Mouse (Mus musculus) embryonic facial prominence, embryonic 13.5 days (tissue): ENCODE measurements at regions not wholly inside any gene's neighbourhood (a gene's known extent, or its start where the extent isn't known, plus 50 kb on each side); places are given as distances from the start of the nearest gene placed in this dataset.
A peak's percentile ranks its signal among the peaks of the same experiment; 100 is the strongest.

Source experiments
- ATAC-seq: fragments of 200-750 bp; cut with Nextera tagmentation; 2 replicates; pipeline ENCODE4 v1.8.0; 2017; ENCODE audit warnings: low read depth; ENCODE audit not compliant: insufficient number of reproducible peaks, insufficient read depth, low FRiP score, low TSS enrichment
- H3K27ac ChIP-seq: fragments of 300-500 bp; sonication (generic); 2 replicates; pipeline ENCODE4 v1.5.1; 2015; ENCODE audit warnings: moderate library complexity, mild to moderate bottlenecking, inconsistent platforms
- H3K27me3 ChIP-seq: fragments of 300-500 bp; sonication (generic); 2 replicates; pipeline ENCODE4 v1.6.1; 2015; ENCODE audit warnings: mild to moderate bottlenecking, inconsistent platforms
- H3K36me3 ChIP-seq: fragments of 300-500 bp; sonication (generic); 2 replicates; pipeline ENCODE4 v1.6.1; 2015; ENCODE audit warnings: mild to moderate bottlenecking, inconsistent platforms
- H3K4me1 ChIP-seq: fragments of 300-500 bp; sonication (generic); 2 replicates; pipeline ENCODE4 v1.6.1; 2015; ENCODE audit warnings: inconsistent platforms
- H3K4me2 ChIP-seq: fragments of 300-500 bp; sonication (generic); 2 replicates; pipeline ENCODE4 v1.6.1; 2015; ENCODE audit warnings: moderate library complexity, mild to moderate bottlenecking, inconsistent platforms
- H3K4me3 ChIP-seq: fragments of 300-500 bp; sonication (generic); 2 replicates; pipeline ENCODE4 v1.5.1; 2015; ENCODE audit warnings: mild to moderate bottlenecking, inconsistent platforms
- H3K9ac ChIP-seq: fragments of 300-500 bp; sonication (generic); 2 replicates; pipeline ENCODE4 v1.6.1; 2015; ENCODE audit warnings: mild to moderate bottlenecking, inconsistent platforms
- H3K9me3 ChIP-seq: fragments of 300-500 bp; sonication (generic); 2 replicates; pipeline ENCODE4 v1.6.1; 2016; ENCODE audit warnings: inconsistent platforms
- WGBS: fragments of 180-500 bp; shearing (Covaris S2); methylation state at CpG from one replicate; pipeline ENCODE4 v1.1.7; 2015; ENCODE audit warnings: mixed read lengths; 5-methylcytosine and 5-hydroxymethylcytosine counted together

- H3K4me2 ChIP-seq, result no peak overlapping the region
- H3K27me3 ChIP-seq, result no peaks in the 10 kb centered on the region
- no peak overlapping the region for H3K4me3 ChIP-seq
- no peak for ATAC-seq
- H3K9ac ChIP-seq, result no peak overlapping the region
- no peak overlapping the region for H3K27ac ChIP-seq
- H3K9me3 ChIP-seq, result no peaks in the 10 kb centered on the region
- no peaks in the 10 kb centered on the region for H3K36me3 ChIP-seq
- H3K4me1 ChIP-seq, result no peaks in the 10 kb centered on the region
- WGBS, result 70% methylated on average over 4 of the region's 4 CpGs
Observed at GRCm38 (mm10) chr13:107239035-107239387, 217.1 kb upstream of the Kif2a start.

- H3K27ac ChIP-seq, result no peak overlapping the region
- H3K4me3 ChIP-seq, result no peak overlapping the region
Observed at GRCm38 (mm10) chr13:107238364-107239034, 216.6 kb upstream of the Kif2a start.

GRCm38 (mm10) chr13:107219456-107219855 is 197.5 kb upstream of the Kif2a start:
- ATAC-seq, result no peak
- Histone ChIP-seq H3K27ac (no peak overlapping the region), H3K4me2 (no peak overlapping the region)

More at GRCm38 (mm10) chr13:107238364-107239034, 216.6 kb upstream of the Kif2a start:
- H3K4me2 ChIP-seq, result no peak overlapping the region
- no peaks in the 10 kb centered on the region for H3K4me1 ChIP-seq
- H3K9me3 ChIP-seq, result no peaks in the 10 kb centered on the region
- no peaks in the 10 kb centered on the region for H3K36me3 ChIP-seq
- 62% methylated on average over 9 of the region's 9 CpGs for WGBS
- ATAC-seq, result 0 out of 2 replicates have a peak, but pooled peaks have one; percentile 10
- no peak overlapping the region for H3K9ac ChIP-seq
- H3K27me3 ChIP-seq, result no peaks in the 10 kb centered on the region

GRCm38 (mm10) chr13:107218351-107218750 is 196.4 kb upstream of the Kif2a start:
- WGBS, result 39% methylated on average over 8 of the region's 8 CpGs
- H3K27ac ChIP-seq, result peak overlapping the region; percentile 51; the same call in 1 of the 2 replicates
- ATAC-seq, result no peak

More at GRCm38 (mm10) chr13:107219456-107219855, 197.5 kb upstream of the Kif2a start:
- Histone ChIP-seq H3K9ac (no peak overlapping the region), H3K27me3 (no peaks in the 10 kb centered on the region), H3K36me3 (no peaks in the 10 kb centered on the region), H3K9me3 (no peaks in the 10 kb centered on the region), H3K4me3 (no peak overlapping the region), H3K4me1 (no peaks in the 10 kb centered on the region)
- 74% methylated on average over 5 of the region's 5 CpGs for WGBS

GRCm38 (mm10) chr13:107217825-107218224 is 195.9 kb upstream of the Kif2a start:
- Histone ChIP-seq H3K4me3 (no peak overlapping the region), H3K27me3 (no peaks in the 10 kb centered on the region), H3K9me3 (no peaks in the 10 kb centered on the region), H3K27ac (no peak overlapping the region), H3K4me1 (no peaks in the 10 kb centered on the region), H3K4me2 (no peak overlapping the region), H3K36me3 (no peaks in the 10 kb centered on the region), H3K9ac (no peak overlapping the region)
- no peak for ATAC-seq
- WGBS, result 88% methylated on average over 6 of the region's 6 CpGs

More at GRCm38 (mm10) chr13:107218351-107218750, 196.4 kb upstream of the Kif2a start:
- Histone ChIP-seq H3K4me3 (no peak overlapping the region), H3K4me2 (no peak overlapping the region), H3K9ac (no peak overlapping the region), H3K9me3 (no peaks in the 10 kb centered on the region), H3K27me3 (no peaks in the 10 kb centered on the region), H3K36me3 (no peaks in the 10 kb centered on the region), H3K4me1 (no peaks in the 10 kb centered on the region)

- Histone ChIP-seq H3K9ac (no peak overlapping the region), H3K4me2 (no peak overlapping the region), H3K4me1 (no peaks in the 10 kb centered on the region), H3K9me3 (no peaks in the 10 kb centered on the region), H3K27ac (no peak overlapping the region), H3K36me3 (no peaks in the 10 kb centered on the region), H3K27me3 (no peaks in the 10 kb centered on the region), H3K4me3 (no peak overlapping the region)
- WGBS, result 46% methylated on average over 2 of the region's 2 CpGs
- no peak for ATAC-seq
Observed at GRCm38 (mm10) chr13:107213281-107213680, 191.4 kb upstream of the Kif2a start.

- WGBS, result 87% methylated on average over 6 of the region's 6 CpGs
- Histone ChIP-seq H3K27me3 (no peaks in the 10 kb centered on the region), H3K4me2 (no peak overlapping the region), H3K36me3 (no peaks in the 10 kb centered on the region), H3K27ac (no peak overlapping the region), H3K9me3 (no peaks in the 10 kb centered on the region), H3K4me3 (no peak overlapping the region), H3K4me1 (peaks cover 4% of the 10 kb centered on the region; the same call in 1 of the 2 replicates), H3K9ac (no peak overlapping the region)
- ATAC-seq, result no peak
Observed at GRCm38 (mm10) chr13:107210676-107211075, 188.8 kb upstream of the Kif2a start.

- peak overlapping the region; percentile 16 for H3K4me3 ChIP-seq
Observed at GRCm38 (mm10) chr13:107207354-107208181, 185.6 kb upstream of the Kif2a start.

GRCm38 (mm10) chr13:107199875-107200274 is 177.9 kb upstream of the Kif2a start:
- Histone ChIP-seq H3K4me2 (no peak overlapping the region), H3K4me1 (no peaks in the 10 kb centered on the region), H3K27me3 (no peaks in the 10 kb centered on the region), H3K9me3 (0 out of 2 replicates have a peak, but pooled peaks cover 5% of the 10 kb centered on the region), H3K9ac (no peak overlapping the region), H3K4me3 (no peak overlapping the region), H3K27ac (no peak overlapping the region), H3K36me3 (no peaks in the 10 kb centered on the region)
- WGBS, result 22% methylated on average over 1 of the region's 1 CpGs
- no peak for ATAC-seq

More at GRCm38 (mm10) chr13:107207354-107208181, 185.6 kb upstream of the Kif2a start:
- peaks cover 4% of the 10 kb centered on the region; the same call in 1 of the 2 replicates for H3K4me1 ChIP-seq
- no peaks in the 10 kb centered on the region for H3K9me3 ChIP-seq
- H3K4me2 ChIP-seq, result peak overlapping the region; percentile 48
- no peak overlapping the region for H3K27ac ChIP-seq
- no peaks in the 10 kb centered on the region for H3K27me3 ChIP-seq
- ATAC-seq, result no peak
- WGBS, result 59% methylated on average over 20 of the region's 20 CpGs
- H3K9ac ChIP-seq, result 0 out of 2 replicates have a peak overlapping the region, but pooled peaks have one; percentile 21
- no peaks in the 10 kb centered on the region for H3K36me3 ChIP-seq

GRCm38 (mm10) chr13:107193426-107193825 is 171.5 kb upstream of the Kif2a start:
- no peaks in the 10 kb centered on the region for H3K4me1 ChIP-seq
- H3K9ac ChIP-seq, result no peak overlapping the region
- no peak overlapping the region for H3K27ac ChIP-seq
- 85% methylated on average over 4 of the region's 4 CpGs for whole genome bisulfite sequencing
- H3K4me2 ChIP-seq, result no peak overlapping the region
- no peak for ATAC-seq
- H3K27me3 ChIP-seq, result no peaks in the 10 kb centered on the region
- no peaks in the 10 kb centered on the region for H3K36me3 ChIP-seq
- no peak overlapping the region for H3K4me3 ChIP-seq
- 0 out of 2 replicates have a peak, but pooled peaks cover 5% of the 10 kb centered on the region for H3K9me3 ChIP-seq

- WGBS, result 86% methylated on average over 11 of the region's 11 CpGs
- ATAC-seq, result no peak
- no peaks in the 10 kb centered on the region for H3K9me3 ChIP-seq
- no peak overlapping the region for H3K9ac ChIP-seq
- H3K36me3 ChIP-seq, result no peaks in the 10 kb centered on the region
- H3K27ac ChIP-seq, result no peak overlapping the region
- no peak overlapping the region for H3K4me2 ChIP-seq
- H3K27me3 ChIP-seq, result no peaks in the 10 kb centered on the region
- no peaks in the 10 kb centered on the region for H3K4me1 ChIP-seq
- no peak overlapping the region for H3K4me3 ChIP-seq
Observed at GRCm38 (mm10) chr13:107187258-107187878, 165.4 kb upstream of the Kif2a start.
